Mouse (Mus musculus) macrophage (primary cell): Measurements from ENCODE around the gene Hnrnpa1. TPM values are rescaled to one million over a fixed set of nuclear protein-coding genes. Genes with fewer than 3 reads are reported as not detected.
"Not testable (repeated sequence)": the region's sequence is repeated elsewhere in the genome, so short reads cannot be mapped to it uniquely, and the experiment has no call there.

Experiments used
- H3K27ac ChIP-seq: fragments of 350-480 bp; formaldehyde crosslinking; 2 replicates; pipeline ENCODE4 v1.9.0; 2021
- H3K36me3 ChIP-seq: fragments of 350-480 bp; formaldehyde crosslinking; 2 replicates; pipeline ENCODE4 v1.9.0; 2021; ENCODE audit errors: inconsistent target
- H3K4me3 ChIP-seq: fragments of 350-480 bp; formaldehyde crosslinking; 2 replicates; pipeline ENCODE4 v1.9.0; 2021; ENCODE audit errors: inconsistent target
- H3K79me2 ChIP-seq: fragments of 350-480 bp; formaldehyde crosslinking; 2 replicates; pipeline ENCODE4 v1.9.0; 2021; ENCODE audit errors: inconsistent target
- WGBS: methylation state at CpG from one replicate; pipeline ENCODE4 v1.1.7; 2026; ENCODE audit warnings: inconsistent platforms; ENCODE audit not compliant: missing documents; 5-methylcytosine and 5-hydroxymethylcytosine counted together
- polyA plus RNA-seq: library from polyadenylated mRNA; stranded (reverse); fragments of 250-400 nt; gene quantifications from 3 replicates; pipeline ENCODE4 v1.2.4, GENCODE M21; 2018; ENCODE audit warnings: inconsistent platforms

Hnrnpa1 gene
- polyA plus RNA-seq, 1 experiment from 2014 or later = 228 TPM

DNA sequence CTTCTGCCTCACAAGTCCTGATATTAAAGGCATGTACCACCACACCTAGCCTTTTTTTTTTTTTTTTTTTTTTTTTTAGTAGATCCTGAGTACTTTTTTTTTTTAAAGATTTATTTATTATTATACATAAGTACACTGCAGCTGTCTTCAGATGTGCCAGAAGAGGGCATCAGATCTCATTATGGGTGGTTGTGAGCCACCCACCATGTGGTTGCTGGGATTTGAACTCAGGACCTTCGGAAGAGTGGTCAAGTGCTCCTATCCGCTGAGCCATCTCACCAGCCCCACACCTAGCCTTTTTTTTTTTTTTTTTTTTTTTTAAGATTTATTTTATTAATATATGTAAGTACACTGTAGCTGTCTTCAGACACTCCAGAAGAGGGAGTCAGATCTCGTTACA, 35.7 kb downstream of the Hnrnpa1 start:
- WGBS = no CpG with 5 or more reads among the region's 3 CpGs
- H3K79me2 ChIP-seq = peaks cover 83% of the 10 kb centered on the region
- not testable (repeated sequence) for H3K27ac ChIP-seq, H3K36me3 ChIP-seq, H3K4me3 ChIP-seq

DNA sequence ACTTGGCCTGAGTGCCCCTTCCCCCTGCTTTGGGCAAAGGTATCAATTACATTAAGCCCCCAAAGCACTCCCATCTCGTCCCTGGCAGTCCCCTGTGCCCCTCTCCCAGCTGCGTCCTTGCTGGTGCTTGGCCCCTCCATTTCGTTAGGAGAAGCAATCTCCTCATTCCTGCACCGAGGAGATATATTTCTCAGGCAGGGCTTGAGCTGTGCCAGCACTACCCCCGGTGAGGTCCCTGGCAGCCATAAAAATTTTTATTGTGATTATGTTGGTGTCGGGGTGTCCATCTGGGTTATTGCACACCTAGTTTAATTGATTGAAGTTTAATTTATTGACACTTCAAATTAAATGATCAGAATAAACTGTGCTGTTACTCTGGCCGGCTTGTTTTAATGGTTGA, 37.7 kb downstream of the Hnrnpa1 start:
- Histone ChIP-seq H3K27ac (no peak overlapping the region), H3K4me3 (no peak overlapping the region), H3K36me3 (no peaks in the 10 kb centered on the region), H3K79me2 (peaks cover 100% of the 10 kb centered on the region)
- 82% methylated on average over 7 of the region's 7 CpGs for WGBS

- 42% methylated on average over 3 of the region's 3 CpGs for WGBS
- Histone ChIP-seq H3K4me3 (no peak overlapping the region), H3K36me3 (no peaks in the 10 kb centered on the region), H3K27ac (no peak overlapping the region), H3K79me2 (peaks cover 100% of the 10 kb centered on the region)
These were observed 39.5 kb downstream of the Hnrnpa1 start for GRCm38 (mm10) chr15:103279750-103280149.

- peaks cover 100% of the 10 kb centered on the region for H3K79me2 ChIP-seq
- WGBS = 55% methylated on average over 3 of the region's 3 CpGs
- no peak overlapping the region for H3K4me3 ChIP-seq
- H3K27ac ChIP-seq = no peak overlapping the region
- H3K36me3 ChIP-seq = no peaks in the 10 kb centered on the region
These were observed 40.7 kb downstream of the Hnrnpa1 start for GRCm38 (mm10) chr15:103280817-103281464.

GRCm38 (mm10) chr15:103281465-103282205, 41.4 kb downstream of the Hnrnpa1 start:
- no peaks in the 10 kb centered on the region for H3K36me3 ChIP-seq
- WGBS = 68% methylated on average over 3 of the region's 3 CpGs
- H3K79me2 ChIP-seq = peaks cover 100% of the 10 kb centered on the region
- no peak overlapping the region for H3K27ac ChIP-seq
- H3K4me3 ChIP-seq = no peak overlapping the region

GRCm38 (mm10) chr15:103284066-103284465, 43.8 kb downstream of the Hnrnpa1 start:
- WGBS = 83% methylated on average over 2 of the region's 3 CpGs
- H3K36me3 ChIP-seq = peaks cover 5% of the 10 kb centered on the region; the same call in 1 of the 2 replicates
- no peak overlapping the region for H3K4me3 ChIP-seq
- peaks cover 100% of the 10 kb centered on the region for H3K79me2 ChIP-seq
- no peak overlapping the region for H3K27ac ChIP-seq

DNA sequence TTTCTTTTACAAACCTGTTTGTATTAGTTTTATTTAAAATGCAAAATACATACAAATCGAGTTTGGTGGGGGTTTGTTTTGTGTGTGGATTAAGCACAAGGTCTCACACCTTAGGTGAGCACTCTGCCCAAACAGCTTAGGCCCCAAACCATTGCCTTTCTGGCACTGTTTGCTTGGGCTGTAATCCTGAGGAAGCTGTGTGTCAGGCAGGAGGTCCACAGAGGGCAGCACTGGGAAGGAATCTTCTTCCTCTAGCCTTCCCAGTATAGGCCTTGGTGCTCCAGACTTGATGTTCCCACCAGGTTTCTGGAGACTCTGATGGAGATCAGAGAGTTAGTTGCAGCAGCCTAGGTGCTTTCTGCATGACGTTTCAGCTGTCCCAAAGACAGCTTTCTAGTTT, 44.4 kb downstream of the Hnrnpa1 start:
- Histone ChIP-seq H3K27ac (no peak overlapping the region), H3K4me3 (no peak overlapping the region), H3K79me2 (peaks cover 94% of the 10 kb centered on the region), H3K36me3 (peaks cover 11% of the 10 kb centered on the region; the same call in 1 of the 2 replicates)
- 65% methylated on average over 2 of the region's 2 CpGs for WGBS

GRCm38 (mm10) chr15:103285778-103286417, 45.7 kb downstream of the Hnrnpa1 start:
- H3K27ac ChIP-seq = no peak overlapping the region
- peaks cover 81% of the 10 kb centered on the region for H3K79me2 ChIP-seq
- peaks cover 21% of the 10 kb centered on the region for H3K36me3 ChIP-seq
- 8% methylated on average over 1 of the region's 1 CpGs for WGBS
- H3K4me3 ChIP-seq = no peak overlapping the region

DNA sequence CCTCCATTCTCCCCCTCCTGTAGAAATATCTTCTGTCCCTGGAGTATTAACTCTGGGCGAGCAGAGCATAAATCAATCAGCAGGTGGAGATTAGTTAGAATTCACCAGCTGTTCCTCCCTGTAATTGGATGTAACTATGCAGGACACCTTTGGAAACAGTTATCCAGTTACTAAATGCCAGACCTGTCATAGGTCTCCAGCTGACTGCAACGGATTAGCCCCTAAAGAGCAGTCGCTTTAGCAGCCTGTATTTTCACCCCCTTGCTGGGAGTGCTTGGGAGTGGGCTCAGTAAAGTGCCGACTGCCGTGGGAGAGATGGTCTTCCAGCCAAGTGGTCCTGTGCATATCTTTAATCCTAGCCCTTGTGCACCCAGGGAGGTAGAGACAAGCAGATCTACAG, 49.4 kb downstream of the Hnrnpa1 start:
- 94% methylated on average over 5 of the region's 5 CpGs for WGBS
- Histone ChIP-seq H3K36me3 (peaks cover 52% of the 10 kb centered on the region), H3K4me3 (no peak overlapping the region)

DNA sequence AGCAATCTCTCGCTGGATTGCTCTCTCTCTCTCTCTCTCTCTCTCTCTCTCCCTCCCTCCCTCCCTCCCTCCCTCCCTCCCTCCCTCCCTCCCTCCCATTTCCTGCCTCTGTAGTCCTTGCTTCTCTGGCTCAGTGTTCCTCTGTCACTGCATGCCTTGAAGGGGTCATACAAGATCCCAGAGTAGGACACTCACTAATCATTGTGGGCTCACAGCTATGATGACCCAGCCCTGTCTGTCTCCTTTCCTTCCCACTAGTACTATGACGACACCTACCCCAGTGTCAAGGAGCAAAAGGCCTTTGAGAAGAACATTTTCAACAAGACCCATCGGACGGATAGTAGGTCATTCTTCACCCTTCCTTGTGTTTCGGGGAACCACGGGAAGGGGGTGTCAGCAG, 50.2 kb downstream of the Hnrnpa1 start:
- H3K27ac ChIP-seq = no peak overlapping the region
- 95% methylated on average over 5 of the region's 6 CpGs for WGBS
- H3K79me2 ChIP-seq = peaks cover 36% of the 10 kb centered on the region
- H3K36me3 ChIP-seq = peaks cover 56% of the 10 kb centered on the region
- H3K4me3 ChIP-seq = no peak overlapping the region

More for the DNA sequence above, 49.4 kb downstream of the Hnrnpa1 start:
- peaks cover 44% of the 10 kb centered on the region for H3K79me2 ChIP-seq
- no peak overlapping the region for H3K27ac ChIP-seq

DNA sequence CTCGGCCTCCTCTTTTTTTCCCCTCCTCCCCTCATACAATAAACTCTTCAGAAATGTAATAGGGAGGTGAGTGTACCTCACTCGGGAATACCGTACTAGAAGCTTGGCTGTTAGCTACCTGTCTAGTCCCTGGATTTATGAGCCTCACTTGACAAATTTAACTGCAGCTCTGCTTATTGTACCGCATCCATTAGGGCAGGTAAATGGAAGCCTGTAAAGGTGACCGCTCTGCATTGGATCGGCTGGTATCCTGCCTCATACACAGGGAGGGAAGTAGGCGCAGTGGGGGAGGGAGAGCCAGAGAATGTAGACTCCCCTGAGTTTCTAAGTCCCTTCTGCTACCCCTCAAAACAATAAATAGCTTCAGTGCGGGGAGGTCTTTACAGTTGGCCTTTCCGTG, 50.6 kb downstream of the Hnrnpa1 start:
- Histone ChIP-seq H3K36me3 (peaks cover 61% of the 10 kb centered on the region), H3K4me3 (no peak overlapping the region), H3K79me2 (peaks cover 32% of the 10 kb centered on the region), H3K27ac (no peak overlapping the region)
- WGBS = 98% methylated on average over 9 of the region's 9 CpGs

DNA sequence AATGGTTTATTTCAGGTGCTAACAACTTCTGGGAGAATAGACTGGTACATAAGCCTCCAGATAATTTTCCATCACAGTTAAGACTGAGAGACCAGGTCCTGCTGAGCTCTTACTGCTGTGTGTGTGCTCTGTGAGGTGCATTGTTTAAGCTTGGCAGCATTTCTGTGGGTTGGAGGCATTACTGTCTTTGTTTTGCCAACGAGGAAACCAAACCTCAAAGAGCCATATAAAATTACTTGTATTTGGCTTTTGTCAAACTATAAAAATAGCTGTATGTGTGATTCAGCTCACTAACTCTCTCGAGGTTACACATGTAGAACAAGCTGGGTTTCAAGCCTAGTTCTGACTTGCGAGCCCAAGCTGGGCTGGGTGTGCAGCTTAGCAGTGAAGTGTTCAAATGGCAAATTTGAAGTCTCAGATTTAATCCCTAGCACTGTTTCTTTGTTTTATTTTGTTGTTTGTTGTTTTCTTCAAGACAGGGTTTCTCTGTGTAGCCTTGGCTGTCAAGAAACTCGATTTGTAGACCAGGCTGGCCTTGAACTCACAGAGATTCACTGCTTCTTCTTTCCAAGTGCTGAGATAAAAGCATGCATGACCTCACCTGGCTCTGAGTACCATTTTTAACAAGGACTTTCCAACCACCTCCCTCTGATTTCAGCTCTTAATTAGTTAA, 52.6 kb downstream of the Hnrnpa1 start:
- WGBS = 72% methylated on average over 4 of the region's 4 CpGs
- peaks cover 12% of the 10 kb centered on the region; the same call in 1 of the 2 replicates for H3K79me2 ChIP-seq
- H3K4me3 ChIP-seq = no peak overlapping the region
- peaks cover 80% of the 10 kb centered on the region for H3K36me3 ChIP-seq
- no peak overlapping the region for H3K27ac ChIP-seq

DNA sequence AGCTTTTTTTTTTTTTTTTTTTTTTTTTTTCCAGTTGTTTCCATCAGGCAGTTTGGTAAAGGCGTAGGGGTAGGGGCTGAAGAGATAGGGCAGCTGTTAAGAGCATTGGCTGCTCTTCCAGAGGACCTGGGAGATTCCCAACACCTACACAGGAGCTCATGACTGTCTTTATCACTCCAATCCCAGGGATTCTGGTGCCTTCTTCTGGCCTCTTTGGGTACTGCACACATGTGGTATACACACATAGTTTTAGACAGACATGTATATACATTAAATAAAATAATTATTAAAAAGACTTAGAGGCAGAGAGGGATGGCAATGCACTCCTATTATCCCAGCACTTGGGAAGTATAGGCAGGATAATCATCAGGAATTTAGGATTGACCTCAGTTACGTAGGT, 53.1 kb downstream of the Hnrnpa1 start:
- Histone ChIP-seq H3K36me3 (peaks cover 86% of the 10 kb centered on the region), H3K79me2 (peaks cover 7% of the 10 kb centered on the region; the same call in 1 of the 2 replicates), H3K4me3 (no peak overlapping the region), H3K27ac (no peak overlapping the region)
- WGBS = 100% methylated on average over 2 of the region's 2 CpGs

DNA sequence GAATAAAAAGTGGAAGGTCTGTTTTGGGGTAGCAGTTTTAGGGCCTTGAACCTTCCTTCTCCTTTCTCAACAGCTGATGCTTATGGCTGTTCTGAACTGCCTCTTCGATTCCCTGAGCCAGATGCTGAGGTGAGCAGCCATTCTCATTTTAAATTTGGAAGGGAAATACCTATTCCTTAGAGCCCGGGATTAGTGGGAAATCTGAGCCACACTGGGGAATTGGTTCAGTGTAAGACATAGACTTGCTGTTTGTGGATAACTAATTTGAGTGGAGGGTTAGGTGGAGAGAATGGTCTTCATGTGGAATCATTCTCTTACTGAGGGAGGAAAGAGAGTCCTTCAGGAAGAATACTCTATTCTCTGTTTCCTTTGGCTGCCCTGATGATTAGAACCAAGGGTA, 54.4 kb downstream of the Hnrnpa1 start:
- H3K27ac ChIP-seq = no peak overlapping the region
- H3K79me2 ChIP-seq = no peaks in the 10 kb centered on the region
- H3K36me3 ChIP-seq = peaks cover 87% of the 10 kb centered on the region
- WGBS = 74% methylated on average over 2 of the region's 2 CpGs
- H3K4me3 ChIP-seq = no peak overlapping the region
